Mouse (Mus musculus) layer of hippocampus, postnatal 10 days (tissue): ENCODE measurements at regions not wholly inside any gene's neighbourhood (a gene's known extent, or its start where the extent isn't known, plus 50 kb on each side); places are given as distances from the start of the nearest gene placed in this dataset.

Experiments
- DNase-seq, 2 experiments: peaks; one replicate each; pipeline ENCODE4 v3.0.0; 2021; ENCODE audit warnings: low spot score in 2 of 2

GRCm38 (mm10) chr2:137847901-137848300 lies 408.5 kb upstream of the Btbd3 start:
- no peak for DNase-seq

- DNase-seq = no peak
These were observed 428.5 kb upstream of the Btbd3 start for GRCm38 (mm10) chr2:137827814-137828374.

DNA sequence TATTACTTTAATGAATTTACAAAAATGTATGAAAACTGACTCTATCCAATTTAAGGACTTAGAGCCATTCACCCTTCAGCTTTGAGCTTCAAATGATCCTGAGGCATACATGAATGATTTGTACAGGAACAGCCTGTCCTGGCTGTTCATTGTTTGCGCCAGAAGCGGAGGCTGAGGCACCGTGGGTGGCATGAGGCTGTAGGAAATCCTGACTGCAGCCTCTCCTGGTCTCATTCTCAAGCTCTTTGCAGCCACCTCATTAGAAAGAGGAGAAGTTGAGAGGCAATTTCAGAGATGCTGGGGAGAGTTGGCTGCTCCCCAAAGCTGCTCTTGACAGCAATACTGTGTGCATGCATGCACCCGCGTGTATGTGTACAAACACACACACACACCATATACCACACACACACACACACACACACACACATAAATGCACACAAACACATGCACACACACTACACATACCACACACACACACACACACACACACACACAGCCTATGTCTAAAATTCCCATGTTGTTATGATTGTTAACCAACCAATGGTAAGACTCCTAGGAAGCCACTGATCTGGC lies 434.9 kb upstream of the Btbd3 start:
- peak; percentile 12 to 15 for DNase-seq

DNA sequence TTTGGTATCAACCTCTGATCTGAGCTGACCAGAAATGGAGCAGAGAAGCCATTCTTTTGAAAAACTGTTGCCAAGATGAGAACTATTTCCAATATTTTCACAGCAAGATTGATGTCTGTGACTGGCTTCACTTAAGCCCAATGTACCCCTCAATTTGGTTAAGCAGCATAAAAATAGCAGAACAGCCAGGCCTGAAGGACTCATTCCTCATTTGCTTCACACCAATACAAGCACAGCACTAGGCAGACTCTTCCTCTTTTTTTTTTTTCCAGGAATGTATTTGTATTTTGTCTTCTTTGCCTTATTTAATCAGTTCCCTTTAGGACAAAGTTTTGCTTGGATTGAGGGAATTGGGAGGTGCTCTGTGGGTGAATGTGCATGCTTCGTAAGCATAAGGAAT lies 441.4 kb upstream of the Btbd3 start:
- DNase-seq = no peak

DNA sequence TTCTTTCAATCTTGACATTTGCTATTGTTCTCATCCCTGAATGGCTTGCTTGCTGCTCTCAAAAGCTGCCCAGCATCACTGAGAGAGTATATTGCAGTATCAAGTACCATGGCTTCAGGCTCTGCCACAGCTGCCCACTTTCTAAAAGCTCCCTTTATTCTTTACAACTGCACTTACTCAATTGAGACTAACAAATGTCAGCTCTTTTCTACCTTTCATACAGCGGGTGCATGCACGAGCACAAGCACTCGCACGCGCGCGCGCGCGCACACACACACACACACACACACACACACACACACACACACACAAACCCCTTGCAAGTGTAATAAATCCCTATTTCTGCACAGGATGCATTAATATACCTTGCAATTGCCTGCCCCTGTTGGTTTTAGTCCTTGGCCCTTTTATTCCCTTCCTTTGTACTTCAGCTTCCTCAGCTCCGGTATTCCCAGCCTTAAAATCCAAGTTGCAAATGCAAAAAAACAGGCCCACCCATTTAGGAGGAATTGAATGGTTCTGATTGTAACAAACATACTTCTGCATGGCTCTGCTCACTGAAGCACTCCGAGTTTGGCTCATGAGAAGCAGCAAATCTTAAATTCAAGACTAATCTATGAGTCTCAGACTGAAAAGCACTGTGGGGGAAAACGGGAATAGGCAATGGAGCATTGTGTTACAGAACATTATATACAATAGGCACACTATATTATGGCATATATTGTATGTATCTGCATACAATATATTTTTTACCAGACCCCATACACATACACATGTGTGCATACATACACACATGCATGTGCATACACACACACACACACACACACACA lies 447.7 kb upstream of the Btbd3 start:
- DNase-seq = peak; percentile 5 to 12

- DNase-seq = no peak
These were observed 448.6 kb upstream of the Btbd3 start for GRCm38 (mm10) chr2:137807594-137808295.

GRCm38 (mm10) chr2:137794841-137795240 lies 461.5 kb upstream of the Btbd3 start:
- DNase-seq = no peak

- no peak for DNase-seq
These were observed 472.3 kb upstream of the Btbd3 start for GRCm38 (mm10) chr2:137784091-137784490.

DNA sequence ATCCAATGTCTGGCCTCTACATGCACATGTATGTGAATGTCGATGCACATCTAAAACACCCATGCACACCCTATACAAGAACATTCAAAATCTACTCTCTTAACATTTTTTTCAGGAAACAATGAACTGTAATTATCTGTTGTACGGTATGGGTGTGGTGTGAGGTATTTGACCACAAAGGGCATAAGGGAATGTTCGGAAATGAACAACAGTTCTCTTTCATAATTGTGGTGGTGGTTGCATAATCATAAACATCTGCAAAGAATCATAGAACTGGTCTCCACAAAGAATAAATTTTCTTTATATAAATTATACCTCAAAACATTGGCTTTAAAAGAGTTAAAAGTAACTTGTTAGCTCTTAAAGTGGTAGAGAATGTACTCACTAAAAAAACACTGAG lies 478.9 kb upstream of the Btbd3 start:
- DNase-seq = no peak

DNA sequence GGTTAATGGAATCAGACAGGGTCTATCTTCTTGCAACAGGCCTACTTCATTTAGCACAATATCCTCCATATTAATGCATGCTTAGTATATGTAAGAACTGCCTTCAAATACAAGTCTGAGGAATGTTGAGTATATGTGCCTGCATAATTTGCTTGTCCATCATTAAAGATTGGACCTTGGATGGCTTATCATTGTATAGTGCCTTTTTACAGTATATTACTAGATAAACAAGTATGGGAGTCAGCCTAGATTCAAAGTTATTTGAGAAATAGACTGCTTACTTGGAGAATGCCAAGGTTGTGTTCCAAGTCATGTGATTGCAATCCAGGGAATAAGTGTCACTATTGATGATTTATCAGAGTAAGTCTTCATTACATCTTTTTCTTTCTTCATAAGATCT lies 491.6 kb upstream of the Btbd3 start:
- no peak for DNase-seq

DNA sequence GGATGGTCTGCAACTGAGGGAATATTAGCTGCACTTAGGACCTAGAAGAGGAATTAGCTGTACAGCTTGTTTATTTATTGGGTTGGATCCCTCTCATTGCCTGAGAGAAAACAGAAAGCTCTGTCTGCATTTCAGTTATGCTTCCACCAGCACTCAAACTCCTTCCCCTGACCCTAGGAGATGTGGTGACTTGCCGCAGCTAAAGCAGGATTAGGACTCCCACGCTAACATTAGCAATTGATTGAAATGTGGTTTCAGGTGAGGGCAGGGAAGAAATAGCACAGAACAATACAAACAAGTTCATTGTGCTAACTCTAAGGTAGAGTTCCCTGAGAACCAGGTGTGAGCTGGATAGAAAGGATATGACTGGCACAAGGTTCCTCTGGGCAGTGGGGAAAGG lies 496.9 kb upstream of the Btbd3 start:
- no peak for DNase-seq

DNA sequence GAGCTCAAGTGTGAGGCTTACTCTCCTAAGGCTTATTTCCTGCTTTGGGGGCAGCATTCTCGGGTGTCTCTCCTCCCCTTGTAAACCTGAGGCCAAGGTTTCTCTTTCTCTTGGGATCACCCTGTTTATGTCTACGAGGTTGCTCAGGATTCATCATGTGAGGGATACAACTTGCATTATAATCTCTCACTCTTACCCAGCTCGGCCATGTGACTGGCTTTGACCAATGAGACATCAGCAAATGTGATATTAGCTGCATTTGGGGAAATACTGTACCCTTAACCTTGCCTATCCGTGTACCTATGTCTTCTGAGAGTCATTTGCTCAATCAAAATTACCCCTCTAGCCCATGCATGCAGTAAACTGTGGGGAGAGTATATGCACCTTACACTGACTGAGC lies 498.0 kb upstream of the Btbd3 start:
- no peak for DNase-seq

DNA sequence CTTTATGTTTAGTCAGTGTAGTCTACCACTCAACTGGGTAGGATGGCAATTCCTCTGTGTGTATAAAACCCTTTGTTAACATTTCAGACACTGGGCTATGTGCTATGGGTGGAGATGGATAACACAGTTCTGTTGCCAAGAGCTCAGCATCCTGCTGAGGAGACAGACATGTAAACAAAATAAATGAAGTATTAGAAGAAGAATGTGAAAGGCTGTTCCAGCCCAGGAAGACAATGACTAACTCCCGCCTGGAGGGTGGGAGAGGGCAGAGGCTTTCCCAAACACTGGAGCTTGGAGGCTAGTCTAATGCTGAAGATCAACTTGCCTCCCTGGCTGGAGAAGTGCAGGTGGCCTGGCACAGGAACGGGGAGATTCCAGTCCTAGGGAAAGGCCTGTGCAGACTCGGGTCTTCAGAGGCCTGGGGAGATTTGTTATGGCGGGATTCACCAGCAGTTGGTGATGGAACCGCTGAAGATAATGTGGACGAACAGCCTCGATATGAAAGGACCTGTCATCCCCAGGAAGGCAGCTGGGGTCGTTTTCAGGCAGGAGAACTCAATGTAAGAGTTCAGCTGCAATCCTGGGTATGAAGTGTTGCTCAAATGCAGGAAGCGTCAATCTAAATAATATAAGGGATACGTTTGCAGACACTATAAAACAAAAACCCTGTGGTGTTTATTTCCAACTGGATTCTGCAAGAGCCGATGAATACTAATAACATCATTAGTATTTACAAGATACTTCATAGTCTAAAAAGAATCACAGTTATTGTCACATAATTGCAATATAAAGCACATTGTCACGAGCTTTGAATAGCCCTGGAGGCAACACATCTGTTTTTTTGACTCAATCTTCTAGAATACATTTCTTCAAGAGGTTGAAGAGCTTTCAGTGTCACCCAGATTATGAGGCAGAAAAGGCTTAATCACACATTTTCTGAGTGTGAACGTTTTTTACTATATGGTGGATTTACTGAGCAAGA lies 498.8 kb upstream of the Btbd3 start:
- DNase-seq = no peak

GRCm38 (mm10) chr2:137756220-137756619 lies 500.1 kb upstream of the Btbd3 start:
- DNase-seq = no peak

DNA sequence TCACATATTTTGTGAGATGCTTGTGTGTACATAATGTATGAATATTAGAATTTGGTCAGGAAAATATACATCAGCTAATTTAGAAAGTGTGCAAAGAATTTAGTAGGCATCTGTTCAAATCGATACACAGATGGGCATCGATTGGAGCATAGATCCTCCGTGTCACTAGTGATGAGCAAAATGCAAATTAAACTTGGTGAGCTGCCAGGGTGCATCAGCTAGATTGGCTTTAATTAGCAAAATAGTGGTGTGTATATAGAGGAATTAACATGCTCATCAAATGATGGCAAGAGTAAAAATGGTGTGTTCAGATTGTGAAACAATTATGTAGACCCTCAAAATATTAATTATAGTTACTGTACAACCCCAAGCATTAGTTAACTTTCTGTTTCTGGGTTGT lies 501.9 kb upstream of the Btbd3 start:
- no peak for DNase-seq

- DNase-seq = peak in 1 of 2 experiments; percentile 29
These were observed 524.0 kb upstream of the Btbd3 start for GRCm38 (mm10) chr2:137732410-137732809.

GRCm38 (mm10) chr2:137730472-137730931 lies 525.9 kb upstream of the Btbd3 start:
- peak in 1 of 2 experiments; percentile 21 for DNase-seq

DNA sequence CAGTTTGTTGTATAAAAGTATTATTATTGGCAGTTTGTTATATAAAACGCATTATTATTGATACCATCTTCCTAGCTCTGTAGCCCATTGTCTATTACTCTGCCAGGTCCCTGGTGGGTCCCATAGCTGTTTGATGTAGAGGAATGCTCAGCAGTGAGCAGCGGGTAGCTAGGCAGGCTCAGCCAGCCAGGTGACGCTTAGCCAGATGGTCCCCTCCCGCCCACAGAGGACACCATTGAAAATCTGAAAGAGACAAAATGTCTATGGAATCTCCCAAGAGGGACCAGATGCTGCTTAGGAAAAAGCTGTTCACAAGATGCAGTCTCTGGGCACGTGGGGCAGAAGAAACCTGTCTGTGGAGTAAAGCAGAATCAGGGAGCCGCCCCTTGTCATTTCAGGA lies 526.5 kb upstream of the Btbd3 start:
- peak; percentile 40 to 61 for DNase-seq

DNA sequence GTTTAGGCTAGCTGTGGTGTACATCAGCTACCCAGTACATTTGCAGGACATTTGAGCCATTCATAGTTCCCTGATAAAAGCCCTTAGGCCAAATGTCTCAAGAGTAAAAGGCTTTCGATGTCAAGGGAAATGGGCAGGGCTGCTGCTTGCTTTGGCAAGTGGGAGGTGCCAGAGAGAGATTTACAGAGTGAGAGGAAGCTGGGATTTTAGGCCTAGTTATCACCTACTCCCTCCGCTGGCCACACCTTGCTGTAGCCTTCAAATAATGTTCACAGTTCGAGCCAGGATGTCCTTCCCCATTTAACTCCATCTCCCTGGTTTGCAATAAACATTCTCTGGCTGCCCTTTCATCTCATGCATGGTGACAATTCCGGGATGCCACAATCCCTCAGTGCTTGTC lies 527.2 kb upstream of the Btbd3 start:
- no peak for DNase-seq

GRCm38 (mm10) chr2:137723651-137724050 lies 532.7 kb upstream of the Btbd3 start:
- DNase-seq = no peak
